Mouse (Mus musculus): ENCODE results near the gene Cbfa2t2.

Gene Cbfa2t2

DNA sequence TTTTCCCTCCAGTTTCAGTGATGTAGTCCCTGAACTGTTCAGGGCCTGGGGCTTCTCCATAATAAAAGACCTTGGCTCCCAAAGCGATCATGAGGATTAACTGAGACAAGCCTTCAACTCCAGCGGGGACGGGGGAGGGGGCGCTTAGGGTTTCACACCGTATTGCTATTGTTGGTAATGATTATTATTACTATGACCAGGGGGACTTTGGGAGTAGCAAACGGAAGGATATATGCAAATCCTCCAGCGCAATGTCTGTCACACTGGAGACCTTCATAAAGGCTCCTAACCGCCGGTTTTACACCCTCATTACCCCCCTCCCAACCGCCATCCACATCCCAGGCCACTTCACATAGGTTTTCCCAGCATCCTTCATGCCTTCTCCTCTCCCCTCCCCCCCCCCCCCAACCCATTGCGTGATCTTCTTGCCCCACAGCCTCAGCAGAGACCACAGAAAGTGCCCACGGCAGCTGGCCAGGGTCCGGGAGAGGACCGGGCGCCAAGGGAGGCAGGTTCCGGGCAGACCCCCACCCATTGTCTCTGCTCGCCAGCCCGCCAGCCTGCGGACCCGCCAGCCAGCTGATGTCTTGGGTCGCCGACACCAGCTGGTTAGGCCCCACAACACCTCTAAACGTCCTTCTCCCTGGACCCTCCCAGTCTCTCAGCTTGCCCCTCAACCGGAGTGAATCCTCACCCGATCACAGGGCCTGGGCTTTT lies 9.9 kb upstream of the Cbfa2t2 start:
- no peak for DNase-seq (ENCODE audit: low read depth)

DNA sequence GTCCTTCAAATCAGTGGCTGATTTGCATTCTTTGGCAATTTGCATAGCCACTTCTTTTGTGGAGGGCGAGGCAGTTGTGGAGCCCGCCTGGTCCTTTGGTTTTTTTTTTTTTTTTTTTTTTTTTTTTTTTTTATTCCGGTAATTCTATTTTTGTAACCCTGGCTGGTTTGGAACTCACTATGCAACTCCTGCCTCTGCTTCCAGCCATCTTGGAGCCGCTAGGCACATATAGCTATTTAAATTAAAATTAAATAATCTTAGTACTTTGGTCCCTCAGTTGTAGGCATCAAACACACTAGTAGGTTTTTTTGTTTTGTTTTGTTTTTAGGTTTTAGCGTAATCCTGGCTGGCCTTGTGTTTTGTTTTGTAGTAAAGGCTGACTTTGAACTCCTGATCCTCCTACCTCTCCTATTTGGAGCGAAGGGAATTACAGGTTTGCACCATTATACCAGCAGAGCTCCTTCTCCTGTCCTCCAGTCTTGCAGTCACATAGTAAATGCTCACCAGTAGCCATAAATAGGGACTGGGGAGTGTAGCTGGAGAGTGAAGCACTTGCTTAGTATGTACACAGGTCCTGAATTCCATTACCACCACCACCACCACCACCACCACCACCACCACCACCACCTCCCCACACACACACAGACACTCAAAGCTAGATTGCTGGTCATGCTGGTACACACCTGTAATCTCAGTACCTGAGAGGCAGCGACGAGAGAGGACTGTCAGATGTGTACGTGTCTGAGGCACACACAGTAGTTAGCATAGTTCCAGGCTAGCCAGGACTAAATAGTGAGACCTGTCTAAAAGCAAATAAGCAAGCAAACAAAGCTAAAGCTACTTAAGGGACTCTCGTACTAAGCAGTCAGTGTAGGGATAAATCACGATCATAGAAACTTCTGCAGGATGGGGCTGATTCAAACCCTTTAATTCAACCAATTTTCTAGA lies 9.1 kb upstream of the Cbfa2t2 start:
- no peak for DNase-seq (ENCODE audit: low read depth)

DNA sequence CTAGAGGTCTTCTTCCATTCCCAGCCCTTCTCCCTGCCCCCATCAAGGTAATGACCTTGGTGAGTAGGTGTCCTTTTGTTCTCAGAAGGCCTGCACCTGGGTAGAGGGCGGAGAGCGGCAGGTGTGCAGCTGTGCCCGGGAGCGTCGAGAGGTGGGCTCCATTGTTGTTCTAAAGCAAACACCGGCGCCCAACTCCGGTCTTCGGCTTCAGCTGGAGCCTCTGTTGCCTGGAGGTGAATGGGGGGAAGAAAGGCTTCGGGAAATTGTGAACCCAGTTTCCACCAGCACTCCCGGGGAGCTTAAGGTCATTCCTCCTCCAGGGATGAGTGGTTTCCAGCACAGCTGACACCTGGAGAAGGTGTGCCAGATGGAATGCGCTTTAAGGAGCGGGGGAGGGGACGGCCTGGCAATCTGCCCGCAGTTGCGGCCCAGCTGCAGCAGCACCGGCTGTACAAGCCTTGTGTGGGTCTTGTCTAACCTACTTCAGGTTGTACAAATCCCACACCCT lies 8.4 kb upstream of the Cbfa2t2 start:
- no peak for DNase-seq (ENCODE audit: low read depth)

DNA sequence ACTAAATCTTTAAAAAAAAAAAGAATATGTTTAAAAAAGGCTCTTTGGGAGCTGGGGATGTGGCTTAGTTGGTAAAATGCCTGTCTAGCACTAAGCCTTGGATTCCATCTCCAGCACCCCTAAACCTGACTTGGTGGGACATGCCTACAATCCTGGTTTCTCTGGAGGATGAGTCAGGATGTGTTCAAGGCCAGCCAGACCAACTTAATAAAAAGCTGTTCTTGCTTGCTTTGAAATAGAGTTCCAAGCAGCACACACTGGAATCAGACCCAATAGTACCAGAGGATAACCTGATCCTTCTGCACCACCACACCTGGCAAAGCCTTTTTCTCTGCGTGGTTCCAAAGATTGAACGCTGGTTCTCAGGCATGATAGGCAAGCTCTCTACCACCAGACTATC lies 5.7 kb upstream of the Cbfa2t2 start:
- DNase-seq (ENCODE audit: low read depth) = no peak

DNA sequence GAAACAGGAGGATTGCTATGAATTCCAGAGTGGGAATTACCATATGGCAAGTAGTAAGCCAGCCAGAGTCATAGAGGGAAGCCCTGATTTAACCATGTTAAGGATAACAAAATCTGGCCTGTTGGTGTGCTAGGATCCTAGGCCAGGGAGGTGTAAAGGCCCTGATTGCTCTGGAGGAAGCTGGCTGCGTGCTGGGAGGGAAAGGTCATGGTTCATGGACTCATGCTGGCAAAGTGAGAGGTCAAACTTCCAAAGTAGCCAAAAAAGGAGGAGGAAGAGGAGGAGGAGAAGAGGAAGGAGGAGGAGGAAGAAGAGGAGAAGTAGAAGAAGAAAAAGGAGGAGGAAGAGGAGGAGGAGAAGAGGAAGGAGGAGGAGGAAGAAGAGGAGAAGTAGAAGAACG lies 3.6 kb upstream of the Cbfa2t2 start:
- DNase-seq (ENCODE audit: low read depth) = no peak

DNA sequence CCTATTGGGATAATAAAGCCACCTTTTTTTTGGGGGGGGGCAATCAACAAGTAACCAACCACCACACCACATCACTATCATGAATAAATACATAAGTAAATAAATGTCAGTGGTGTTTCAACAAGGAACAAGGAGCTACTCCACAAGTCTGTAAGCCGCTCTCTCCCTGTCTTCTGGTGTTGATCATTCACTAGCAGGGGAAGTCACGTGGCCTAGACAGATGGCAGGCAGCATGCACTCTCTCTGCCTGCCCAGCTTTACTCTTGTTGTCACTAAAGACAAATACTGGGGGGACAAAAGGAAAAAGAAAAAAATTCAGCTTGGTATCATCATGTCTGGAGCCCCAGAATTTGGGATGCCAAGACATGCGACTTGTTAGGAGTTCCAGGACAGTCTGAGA lies 2.9 kb upstream of the Cbfa2t2 start:
- DNase-seq (ENCODE audit: low read depth) = no peak

DNA sequence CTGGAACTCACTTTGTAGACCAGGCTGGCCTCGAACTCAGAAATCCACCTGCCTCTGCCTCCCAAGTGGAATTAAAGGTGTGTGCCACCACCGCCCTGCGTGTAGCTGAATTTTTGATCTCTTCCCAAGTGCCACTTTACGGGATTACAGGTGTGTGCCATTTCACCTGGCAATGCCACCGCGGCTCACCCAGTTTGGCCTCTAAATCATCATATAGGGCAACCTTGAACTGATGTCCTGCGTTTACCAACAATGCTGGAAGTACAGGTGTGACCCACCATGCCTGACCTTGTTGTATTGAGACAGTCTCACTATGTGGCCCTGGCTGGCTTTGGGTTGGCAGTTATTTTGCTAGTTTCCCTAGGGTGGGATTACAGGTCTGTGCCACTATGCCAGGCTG lies 1.6 kb upstream of the Cbfa2t2 start:
- no peak for DNase-seq (ENCODE audit: low read depth)

DNA sequence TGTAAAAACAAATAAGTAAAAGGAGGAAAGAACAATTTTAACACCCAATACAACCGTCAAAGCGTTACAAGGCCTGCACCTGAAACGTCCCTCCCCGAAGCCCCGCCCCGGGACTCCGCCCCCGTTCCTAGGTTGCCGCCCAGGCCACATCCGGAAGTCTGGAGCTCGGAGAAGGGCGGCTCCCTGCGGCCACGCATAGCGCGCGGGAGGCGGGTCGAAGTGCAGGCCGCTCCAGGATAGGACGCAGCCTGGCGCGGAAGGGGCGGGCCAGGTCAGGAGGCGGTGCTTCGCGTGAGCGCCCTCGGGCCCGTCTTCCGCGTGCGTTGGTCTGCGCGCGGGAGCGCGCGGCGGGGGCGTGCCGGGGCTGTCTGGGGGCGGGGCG lies 214 bp upstream of the Cbfa2t2 start:
- DNase-seq (ENCODE audit: low read depth) = peak; percentile 95

DNA sequence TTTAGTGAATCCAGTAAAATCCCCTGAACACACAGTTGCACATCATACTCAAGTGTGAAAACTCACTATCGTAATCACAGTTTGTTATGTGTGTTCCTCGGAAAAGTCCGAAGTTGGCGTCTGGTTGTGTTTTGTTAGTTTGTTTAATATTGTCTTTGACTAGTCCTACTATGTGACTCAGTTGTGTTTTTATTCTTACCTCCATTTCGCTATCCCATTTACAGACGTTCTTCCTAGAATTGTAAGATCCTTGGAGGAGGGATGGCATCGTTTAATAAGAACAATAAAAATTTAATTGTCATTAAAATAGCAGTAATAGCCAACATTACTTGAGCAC lies 878 bp downstream of the Cbfa2t2 start:
- no peak for DNase-seq (ENCODE audit: low read depth)

DNA sequence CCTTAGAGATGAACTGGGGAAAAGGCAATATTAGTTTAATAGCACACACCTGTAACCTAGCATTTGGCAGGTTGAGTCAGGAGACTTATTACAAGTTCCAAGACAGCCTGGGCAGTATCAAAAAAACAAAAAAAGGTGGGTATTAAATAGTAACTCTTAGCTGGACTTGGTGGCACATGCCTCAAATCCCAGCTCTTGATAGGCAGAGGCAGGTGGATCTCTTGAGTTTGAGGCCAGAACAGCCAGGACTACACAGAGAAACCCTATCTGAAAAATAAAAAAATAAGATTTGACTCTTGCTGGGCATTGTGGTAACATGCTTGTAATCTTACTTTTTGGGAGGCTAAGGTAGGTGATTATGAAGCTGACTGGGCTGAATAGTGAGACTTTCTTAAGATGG lies 4.2 kb downstream of the Cbfa2t2 start:
- no peak for DNase-seq (ENCODE audit: low read depth)

DNA sequence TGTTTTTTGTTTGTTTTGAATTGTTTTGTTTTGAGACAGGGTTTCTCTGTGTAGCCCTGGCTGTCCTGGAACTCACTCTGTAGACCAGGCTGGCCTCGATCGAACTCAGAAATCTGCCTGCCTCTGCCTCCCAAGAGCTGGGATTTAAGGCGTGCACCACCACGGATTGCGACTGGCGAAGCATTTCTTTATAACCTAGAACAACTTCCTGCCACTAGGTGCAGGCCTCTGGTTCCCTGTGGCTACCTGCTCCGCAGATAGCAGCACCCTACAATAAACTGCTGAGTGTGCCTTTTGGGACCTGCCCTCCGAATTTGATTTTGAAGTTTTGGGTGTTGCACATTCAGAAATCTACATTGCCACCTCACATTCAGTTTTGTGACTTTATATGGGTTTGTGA lies 11.5 kb downstream of the Cbfa2t2 start:
- DNase-seq (ENCODE audit: low read depth) = no peak

DNA sequence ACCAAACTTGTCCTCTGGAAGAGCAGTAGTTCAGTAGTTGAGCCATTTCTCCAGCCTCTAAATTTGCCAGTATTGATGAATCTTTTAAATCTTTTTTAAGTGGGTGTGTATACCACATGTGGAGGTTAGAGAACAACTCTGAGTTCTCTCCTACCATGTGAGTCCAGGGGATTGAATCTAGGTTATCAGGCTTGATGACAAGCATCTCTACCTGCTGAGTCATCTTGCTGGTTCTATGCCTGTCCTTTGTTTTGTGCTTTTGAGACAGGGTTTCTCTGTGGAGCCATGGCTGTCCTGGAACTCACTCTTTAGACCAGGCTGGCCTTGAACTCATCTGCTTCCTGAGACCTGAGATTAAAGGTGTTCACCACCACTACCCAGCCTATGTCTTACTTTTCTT lies 12.4 kb downstream of the Cbfa2t2 start:
- DNase-seq (ENCODE audit: low read depth) = no peak

DNA sequence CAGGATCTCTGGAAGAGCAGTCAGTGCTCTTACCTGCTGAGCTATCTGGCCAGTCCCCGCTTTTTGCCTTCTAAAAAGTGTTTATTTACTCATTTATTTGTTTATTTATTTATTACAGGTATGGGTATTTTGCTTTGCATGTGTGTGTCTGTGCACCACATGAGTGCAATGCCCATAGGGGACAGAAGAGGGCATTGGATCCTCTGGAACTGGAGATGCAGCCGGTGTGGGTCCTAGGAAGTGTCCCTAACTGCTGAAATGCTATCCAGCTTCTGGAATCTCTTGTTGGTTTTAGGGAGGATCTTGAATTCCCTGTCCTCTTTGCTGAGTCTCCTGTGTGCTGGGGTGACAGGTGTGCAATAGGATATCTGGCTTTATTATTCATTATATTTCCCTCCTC lies 16.7 kb downstream of the Cbfa2t2 start:
- DNase-seq (ENCODE audit: low read depth) = no peak

DNA sequence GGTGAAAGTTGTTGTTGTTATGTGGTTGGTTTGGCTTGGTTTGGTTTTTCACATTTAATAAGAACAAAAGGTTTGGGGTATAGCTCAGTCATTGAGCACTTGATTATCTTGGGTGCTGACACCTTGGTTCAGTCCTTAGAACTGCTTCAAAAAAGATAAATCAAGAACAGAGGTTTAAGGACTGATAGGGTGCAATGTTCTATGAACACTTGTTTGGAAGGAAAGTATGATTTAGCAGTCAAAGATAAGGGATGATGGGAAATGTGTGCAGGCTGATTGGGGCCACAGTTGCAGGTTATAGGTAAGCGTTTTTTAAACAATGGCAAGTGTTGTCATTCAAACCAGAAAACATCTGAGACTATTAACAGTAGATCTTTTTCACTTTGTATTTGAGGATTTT lies 17.8 kb downstream of the Cbfa2t2 start:
- DNase-seq (ENCODE audit: low read depth) = no peak

DNA sequence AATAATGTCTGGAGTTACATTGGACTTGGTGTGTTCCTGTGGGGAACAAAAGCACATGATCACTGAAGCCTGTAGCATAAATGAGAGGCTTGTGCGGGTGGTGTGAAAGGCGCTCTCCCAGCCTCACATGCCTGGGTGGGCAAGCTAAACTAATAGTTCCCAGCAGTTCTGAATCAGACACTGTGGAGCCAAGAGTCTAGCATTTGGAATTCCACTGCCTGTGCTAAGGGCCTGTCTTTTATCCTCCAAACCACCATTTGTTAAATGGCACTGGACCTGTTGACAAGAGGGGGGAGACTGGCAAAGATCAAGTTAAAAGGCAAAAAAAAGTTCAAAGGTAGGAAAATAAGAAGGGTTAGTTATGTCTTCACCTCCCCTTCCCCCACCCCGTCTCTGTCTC lies 18.3 kb downstream of the Cbfa2t2 start:
- no peak for DNase-seq (ENCODE audit: low read depth)

DNA sequence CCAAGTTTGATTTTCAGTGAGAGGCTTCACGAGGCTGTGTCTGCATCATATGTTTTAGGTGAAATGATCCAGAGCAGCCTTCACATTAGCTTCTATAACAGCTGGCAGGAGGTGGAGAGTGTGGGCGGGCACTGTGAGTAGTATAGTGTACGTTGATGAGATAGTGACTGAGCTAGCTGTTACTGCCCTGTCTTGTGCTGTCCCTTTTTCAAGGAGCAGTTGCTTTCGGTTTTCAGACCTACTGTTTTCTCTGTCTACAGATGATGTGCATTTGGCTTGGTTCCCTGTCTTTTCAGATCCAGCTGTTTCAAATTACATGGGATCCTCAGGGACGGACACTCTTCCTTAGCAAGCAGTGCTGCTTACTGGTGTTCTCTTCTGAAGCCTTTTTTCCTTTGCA lies 19.5 kb downstream of the Cbfa2t2 start:
- DNase-seq (ENCODE audit: low read depth) = no peak

DNA sequence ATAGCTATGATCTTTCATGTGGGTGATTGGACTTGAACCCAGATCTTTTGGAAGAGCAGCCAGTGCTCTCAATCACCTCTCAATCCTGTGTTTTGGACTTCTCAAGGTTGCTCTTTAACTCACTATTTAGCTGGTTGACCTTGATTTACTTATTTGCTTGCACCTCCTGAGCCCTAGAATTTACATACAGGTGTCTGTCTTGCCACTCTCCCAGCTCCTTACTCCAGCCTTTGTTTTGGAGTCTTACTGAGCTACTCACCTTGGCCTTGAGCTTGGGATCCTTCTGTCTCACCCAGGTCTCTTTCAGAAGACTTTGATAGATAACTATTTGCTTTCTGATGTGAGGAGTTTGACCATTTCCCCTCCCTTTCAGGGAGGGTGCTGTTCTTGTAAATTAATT lies 20.3 kb downstream of the Cbfa2t2 start:
- DNase-seq (ENCODE audit: low read depth) = no peak

DNA sequence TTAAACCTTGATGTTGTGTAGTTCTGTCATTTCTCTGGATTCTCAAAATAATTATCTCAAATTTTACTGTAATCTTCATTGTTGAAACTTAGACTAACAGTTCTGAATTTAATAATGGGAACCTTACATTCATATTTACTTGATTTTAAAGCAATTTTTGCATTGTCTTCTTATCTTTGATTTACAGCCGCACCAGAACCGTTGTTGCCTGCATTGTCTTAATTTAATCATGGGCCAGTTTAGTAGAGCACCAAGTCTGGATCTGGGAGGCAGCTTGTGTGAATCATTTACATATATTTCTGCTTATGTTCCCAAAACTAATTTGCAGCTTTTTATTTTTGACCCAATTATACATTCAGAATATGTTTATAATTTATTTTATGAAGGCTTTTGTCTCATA lies 23.0 kb downstream of the Cbfa2t2 start:
- DNase-seq (ENCODE audit: low read depth) = no peak

DNA sequence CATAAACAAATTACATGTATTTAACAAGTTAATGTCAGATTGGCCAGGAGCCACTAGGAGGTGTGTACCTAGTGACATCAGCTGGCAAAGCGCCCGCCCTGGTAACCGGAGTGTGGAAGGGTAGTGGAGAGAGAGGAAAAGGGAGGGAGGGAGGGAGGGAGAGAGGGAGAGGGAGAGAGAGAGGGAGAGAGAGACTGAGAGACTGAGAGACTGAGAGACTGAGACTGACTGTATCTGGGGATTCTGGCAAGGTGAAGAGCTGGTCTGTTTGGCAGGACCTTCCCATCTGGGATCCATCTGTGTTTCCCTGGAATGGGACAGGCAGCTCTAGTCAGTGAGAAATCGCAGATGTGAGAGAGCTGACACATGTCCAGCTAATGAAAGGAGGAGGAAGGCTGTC lies 23.6 kb downstream of the Cbfa2t2 start:
- DNase-seq (ENCODE audit: low read depth) = no peak

DNA sequence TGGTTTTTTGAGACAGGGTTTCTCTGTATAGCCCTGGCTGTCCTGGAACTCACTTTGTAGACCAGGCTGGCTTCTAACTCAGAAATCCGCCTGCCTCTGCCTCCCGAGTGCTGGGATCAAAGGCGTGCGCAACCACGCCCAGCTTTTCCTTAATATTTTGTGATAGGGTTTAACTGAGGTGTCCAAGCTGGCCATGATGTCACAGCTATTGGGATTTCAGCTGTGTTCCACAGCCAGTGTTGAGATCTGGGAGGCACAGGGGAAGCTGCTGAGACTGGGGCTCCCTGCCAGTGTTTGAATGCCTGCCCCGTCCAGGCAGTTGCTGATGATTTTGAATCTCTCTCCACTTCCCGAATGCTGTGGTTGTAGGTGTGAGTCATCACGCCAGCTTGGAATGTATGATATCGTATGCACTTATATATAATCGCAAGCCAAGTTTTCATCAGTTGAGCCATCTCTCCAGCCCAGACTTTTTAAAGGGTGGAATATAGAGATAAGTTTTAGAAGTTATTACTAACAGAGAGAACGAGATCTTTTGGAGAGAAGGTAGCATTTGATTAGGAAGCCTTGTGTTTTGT lies 27.4 kb downstream of the Cbfa2t2 start:
- DNase-seq (ENCODE audit: low read depth) = peak; percentile 67

DNA sequence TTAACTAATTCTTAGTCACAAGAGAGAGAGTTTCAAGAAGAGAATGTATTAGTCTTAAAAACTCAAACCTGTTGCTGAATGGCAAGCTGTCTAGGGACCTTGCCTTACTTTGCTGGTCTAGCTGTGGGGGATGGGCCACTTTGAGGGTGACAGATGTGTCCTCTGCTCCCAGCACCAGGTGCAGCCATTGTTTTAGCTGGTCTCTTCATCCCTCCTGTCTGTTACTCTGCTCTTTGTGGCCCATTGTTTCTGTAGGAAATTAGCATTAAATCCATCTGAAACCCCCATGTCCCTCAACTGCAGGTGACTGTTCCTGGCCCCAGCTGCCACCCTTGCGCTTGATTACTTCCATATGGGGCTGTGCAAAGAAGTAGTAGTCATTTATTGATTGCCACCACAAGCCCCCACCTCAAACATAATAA lies 29.6 kb downstream of the Cbfa2t2 start:
- DNase-seq (ENCODE audit: low read depth) = no peak

DNA sequence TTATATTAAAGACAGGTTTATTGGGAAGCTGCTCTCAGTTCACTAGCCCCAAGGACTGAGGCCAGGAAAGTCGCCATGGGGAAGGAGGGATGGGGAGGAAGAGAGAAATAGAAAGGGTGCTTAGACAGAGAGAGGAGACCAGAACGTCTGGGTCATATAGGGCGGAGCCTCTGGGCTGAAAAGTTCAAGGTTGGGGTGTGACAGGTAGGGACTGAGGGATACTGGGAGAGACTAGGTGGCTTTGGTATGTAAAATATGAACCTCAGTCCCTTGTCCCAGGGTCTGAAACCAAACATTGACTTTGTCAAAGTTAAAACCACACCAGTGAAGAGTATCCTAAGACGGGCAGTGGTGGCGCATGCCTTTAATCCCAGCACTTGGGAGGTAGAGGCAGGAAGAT lies 30.9 kb downstream of the Cbfa2t2 start:
- DNase-seq (ENCODE audit: low read depth) = no peak
